Mouse (Mus musculus): ENCODE data around the gene Sorbs2. TPM values are rescaled to one million over a fixed set of nuclear protein-coding genes. Genes with fewer than 3 reads are reported as not detected.

The Sorbs2 gene
- polyA plus RNA-seq, 1 experiment from 2014 or later, result 134 TPM

DNA sequence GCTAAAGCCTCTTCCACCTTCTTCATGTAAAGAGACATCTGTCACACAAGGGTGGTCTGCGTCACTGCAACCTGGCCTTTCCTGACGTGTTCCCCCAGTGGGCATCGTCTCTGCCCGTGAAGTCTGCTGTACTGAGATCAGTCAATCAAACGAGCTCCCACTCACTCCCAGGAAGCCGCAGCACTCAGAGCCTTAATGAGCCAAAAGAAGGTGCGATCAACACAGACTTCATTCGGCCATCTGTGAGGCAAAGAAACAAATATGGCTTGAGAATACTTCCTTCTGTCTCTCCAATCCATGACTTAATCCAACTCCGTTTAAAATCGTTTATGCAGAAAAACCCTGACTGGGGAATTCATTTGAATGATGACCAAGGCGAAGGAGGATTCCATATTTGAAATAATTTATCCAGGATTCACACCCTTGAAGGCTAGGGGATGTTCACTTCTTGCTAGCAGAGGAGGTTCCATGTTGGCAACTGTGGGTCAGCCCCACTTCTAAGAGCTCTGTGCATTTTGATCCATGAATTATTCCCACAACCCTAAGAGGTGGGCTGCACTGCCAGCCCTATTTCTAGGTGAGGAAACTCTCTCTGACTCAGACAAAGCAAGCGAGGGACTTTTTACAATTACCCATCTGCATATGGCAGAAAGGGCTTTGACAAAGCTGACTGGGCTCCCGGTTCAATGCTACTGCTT lies 207.9 kb downstream of the Sorbs2 start:
- no peak overlapping the region for H3K27ac ChIP-seq
- peaks cover 27% of the 10 kb centered on the region for H3K36me3 ChIP-seq
- H3K9me3 ChIP-seq, result no peaks in the 10 kb centered on the region
- no peaks in the 10 kb centered on the region for H3K27me3 ChIP-seq (ENCODE audit: insufficient read depth, poor library complexity, severe bottlenecking)
- 83% methylated on average over 13 of the region's 13 CpGs for WGBS
- no peaks in the 10 kb centered on the region for H3K4me1 ChIP-seq
- DNase-seq (ENCODE audit: low spot score), result no peak
- H3K4me3 ChIP-seq, result no peak overlapping the region

DNA sequence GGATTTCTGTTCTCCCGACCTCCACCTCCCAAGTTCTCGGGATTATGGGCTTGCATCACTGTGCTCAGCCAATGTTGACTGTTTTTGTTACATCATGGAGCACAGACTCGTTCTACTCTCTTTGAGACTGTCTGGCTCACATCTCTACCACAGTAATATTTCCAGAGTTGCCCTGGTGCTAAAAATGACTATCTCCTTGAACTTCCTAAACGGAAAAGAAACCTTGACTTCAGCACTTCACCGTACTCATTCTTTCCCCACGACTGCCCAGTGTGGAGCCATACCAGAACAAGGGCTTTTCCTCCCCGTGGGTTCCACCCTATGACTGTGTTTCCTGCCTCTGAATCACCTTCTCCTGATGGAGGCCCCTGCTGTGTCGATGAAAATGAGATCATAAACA lies 212.2 kb downstream of the Sorbs2 start:
- H3K4me3 ChIP-seq, result no peak overlapping the region
- no peak for DNase-seq (ENCODE audit: low spot score)
- 58% methylated on average over 8 of the region's 8 CpGs for WGBS
- peaks cover 23% of the 10 kb centered on the region for H3K36me3 ChIP-seq
- no peaks in the 10 kb centered on the region for H3K27me3 ChIP-seq (ENCODE audit: insufficient read depth, poor library complexity, severe bottlenecking)
- H3K4me1 ChIP-seq, result no peaks in the 10 kb centered on the region
- no peak overlapping the region for H3K27ac ChIP-seq
- H3K9me3 ChIP-seq, result no peaks in the 10 kb centered on the region

DNA sequence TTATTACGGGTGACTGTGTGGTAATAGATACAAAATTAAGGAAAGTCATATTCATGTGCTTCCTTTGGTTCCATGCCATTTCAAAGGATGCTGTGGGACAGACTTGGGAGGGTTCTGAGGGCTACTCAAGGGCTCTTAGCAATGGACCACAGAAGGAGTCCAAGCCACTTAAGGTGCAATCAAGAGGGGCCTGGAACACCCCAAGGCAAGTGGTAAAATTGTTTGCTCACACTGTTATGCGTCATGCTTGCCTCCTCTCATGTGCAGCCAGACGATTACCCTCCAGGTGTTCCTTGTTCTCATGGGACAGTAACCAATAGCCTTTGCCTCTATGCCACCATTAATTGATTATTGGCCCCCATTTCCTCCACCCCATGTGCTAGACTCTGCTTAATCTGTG lies 216.6 kb downstream of the Sorbs2 start:
- no peaks in the 10 kb centered on the region for H3K4me1 ChIP-seq
- H3K27ac ChIP-seq, result no peak overlapping the region
- H3K27me3 ChIP-seq (ENCODE audit: insufficient read depth, poor library complexity, severe bottlenecking), result no peaks in the 10 kb centered on the region
- no peak overlapping the region for H3K4me3 ChIP-seq
- H3K36me3 ChIP-seq, result peaks cover 3% of the 10 kb centered on the region; the same call in 1 of the 2 replicates
- no peaks in the 10 kb centered on the region for H3K9me3 ChIP-seq
- WGBS, result 89% methylated on average over 3 of the region's 3 CpGs
- no peak for DNase-seq (ENCODE audit: low spot score)

DNA sequence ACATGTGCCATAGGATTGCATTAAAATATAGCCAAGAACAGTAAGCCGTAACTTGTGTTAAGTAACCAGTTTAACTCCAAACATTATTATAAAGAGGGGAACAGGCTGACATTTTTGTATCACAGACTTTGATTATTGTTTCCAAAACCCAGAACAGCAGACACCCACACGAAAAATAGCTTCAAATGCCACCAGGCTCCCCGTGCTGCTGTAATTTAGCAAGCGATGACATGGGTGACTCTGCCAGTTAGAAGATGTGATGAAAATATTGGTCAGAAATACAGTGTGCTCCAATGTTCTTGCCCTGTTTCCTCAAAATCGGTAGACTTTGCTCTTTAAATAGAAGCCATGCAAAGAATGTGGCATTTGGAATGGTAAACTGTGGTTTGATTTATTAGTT lies 217.7 kb downstream of the Sorbs2 start:
- H3K4me3 ChIP-seq, result no peak overlapping the region
- no peaks in the 10 kb centered on the region for H3K27me3 ChIP-seq (ENCODE audit: insufficient read depth, poor library complexity, severe bottlenecking)
- DNase-seq (ENCODE audit: low spot score), result no peak
- H3K9me3 ChIP-seq, result no peaks in the 10 kb centered on the region
- H3K4me1 ChIP-seq, result no peaks in the 10 kb centered on the region
- WGBS, result 78% methylated on average over 5 of the region's 5 CpGs
- H3K36me3 ChIP-seq, result peaks cover 3% of the 10 kb centered on the region; the same call in 1 of the 2 replicates
- no peak overlapping the region for H3K27ac ChIP-seq

DNA sequence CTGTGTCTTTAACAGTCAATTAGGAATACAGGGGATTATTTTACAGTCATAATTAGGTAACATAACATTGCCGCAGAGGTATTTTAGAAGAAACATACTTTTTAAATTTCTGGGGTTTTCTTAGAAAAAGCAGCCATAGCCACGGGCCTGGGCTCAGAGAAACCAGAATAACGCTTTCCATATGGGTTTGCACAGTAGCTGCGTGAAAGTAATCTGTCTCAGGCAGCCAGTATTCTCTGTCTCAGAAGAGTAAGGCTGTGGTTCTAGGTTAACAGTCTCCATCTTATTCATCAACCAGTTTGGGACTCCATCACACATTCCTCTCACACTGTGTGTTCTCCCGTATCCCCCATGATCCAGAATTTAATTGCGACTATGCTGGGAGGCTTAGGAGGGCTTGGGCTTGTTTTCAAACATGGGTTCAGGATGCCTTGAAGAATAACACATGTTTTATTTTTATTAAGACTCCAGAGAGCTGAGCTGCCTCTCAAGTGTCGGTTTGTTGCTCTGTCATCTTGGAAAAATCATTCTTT lies 222.3 kb downstream of the Sorbs2 start:
- WGBS, result 81% methylated on average over 7 of the region's 7 CpGs
- Histone ChIP-seq H3K27me3 (ENCODE audit: insufficient read depth, poor library complexity, severe bottlenecking) (no peaks in the 10 kb centered on the region), H3K4me3 (no peak overlapping the region), H3K4me1 (no peaks in the 10 kb centered on the region), H3K9me3 (no peaks in the 10 kb centered on the region), H3K27ac (no peak overlapping the region), H3K36me3 (no peaks in the 10 kb centered on the region)
- DNase-seq (ENCODE audit: low spot score), result no peak

DNA sequence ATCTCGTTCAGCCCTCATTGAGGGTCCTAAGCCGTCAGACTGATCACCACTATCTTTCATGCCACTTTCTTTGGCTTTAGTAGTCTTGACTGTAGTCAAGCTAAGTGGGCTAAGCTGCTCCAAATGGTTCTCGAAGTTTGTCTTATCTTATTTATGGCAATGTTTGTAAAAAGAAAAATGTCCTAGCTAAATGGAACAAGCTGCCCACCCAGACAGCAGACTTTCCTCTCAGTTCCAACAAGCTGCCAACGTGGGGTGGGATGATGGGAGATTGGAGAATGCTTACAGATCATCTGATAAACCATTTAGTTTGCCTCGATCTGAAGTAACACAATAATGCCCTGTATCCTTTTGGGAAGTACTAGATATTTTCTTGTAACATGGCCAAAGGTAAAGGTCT lies 223.2 kb downstream of the Sorbs2 start:
- no peak overlapping the region for H3K27ac ChIP-seq
- no peaks in the 10 kb centered on the region for H3K36me3 ChIP-seq
- H3K27me3 ChIP-seq (ENCODE audit: insufficient read depth, poor library complexity, severe bottlenecking), result no peaks in the 10 kb centered on the region
- no peak overlapping the region for H3K4me3 ChIP-seq
- no peaks in the 10 kb centered on the region for H3K9me3 ChIP-seq
- DNase-seq (ENCODE audit: low spot score), result no peak
- WGBS, result 74% methylated on average over 5 of the region's 5 CpGs
- H3K4me1 ChIP-seq, result no peaks in the 10 kb centered on the region

DNA sequence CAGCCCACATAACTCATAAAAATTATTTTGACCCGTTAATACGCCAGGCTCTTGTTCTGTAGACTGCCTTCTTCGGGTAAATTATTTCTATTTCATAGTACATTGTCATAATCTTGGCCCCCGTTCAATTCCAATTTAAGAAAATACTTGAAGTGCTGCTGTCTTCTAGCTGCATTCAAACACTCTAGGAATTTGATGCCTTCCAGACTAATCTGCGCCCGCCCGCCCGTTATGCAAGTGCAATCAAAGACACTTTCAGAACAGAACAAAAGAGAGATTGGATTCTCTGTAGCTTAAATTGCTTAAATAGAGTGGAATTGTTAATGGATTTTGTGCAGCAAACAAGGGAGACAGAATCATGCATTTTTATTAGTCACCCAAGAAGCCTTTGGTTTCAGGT lies 226.5 kb downstream of the Sorbs2 start:
- H3K27me3 ChIP-seq (ENCODE audit: insufficient read depth, poor library complexity, severe bottlenecking), result no peaks in the 10 kb centered on the region
- H3K9me3 ChIP-seq, result no peaks in the 10 kb centered on the region
- peaks cover 11% of the 10 kb centered on the region; the same call in 1 of the 2 replicates for H3K36me3 ChIP-seq
- no peaks in the 10 kb centered on the region for H3K4me1 ChIP-seq
- DNase-seq (ENCODE audit: low spot score), result no peak
- no peak overlapping the region for H3K4me3 ChIP-seq
- no peak overlapping the region for H3K27ac ChIP-seq
- 81% methylated on average over 8 of the region's 8 CpGs for WGBS

DNA sequence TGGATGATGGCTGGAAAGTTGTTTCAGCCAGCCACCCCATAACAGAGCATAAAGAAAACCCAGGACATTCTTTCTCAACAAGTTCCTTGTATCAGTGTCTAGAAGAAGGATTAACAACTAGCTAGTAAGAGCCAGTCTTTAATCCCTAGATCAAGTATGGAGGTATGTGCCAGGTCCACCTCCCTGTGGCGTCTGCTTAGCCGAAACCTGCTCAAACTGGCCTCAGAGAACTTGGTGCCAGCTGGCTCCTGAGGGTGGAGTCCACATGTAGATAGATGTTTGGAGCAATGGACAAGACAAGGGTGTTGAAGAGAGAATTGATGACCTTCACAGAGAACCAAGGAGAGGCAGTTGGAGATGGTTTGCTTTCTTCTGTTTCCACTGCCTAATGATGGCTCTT lies 229.7 kb downstream of the Sorbs2 start:
- Histone ChIP-seq H3K4me3 (no peak overlapping the region), H3K4me1 (no peaks in the 10 kb centered on the region), H3K27ac (no peak overlapping the region), H3K9me3 (no peaks in the 10 kb centered on the region), H3K27me3 (ENCODE audit: insufficient read depth, poor library complexity, severe bottlenecking) (no peaks in the 10 kb centered on the region), H3K36me3 (peaks cover 14% of the 10 kb centered on the region; the same call in 1 of the 2 replicates)
- WGBS, result 78% methylated on average over 2 of the region's 2 CpGs
- DNase-seq (ENCODE audit: low spot score), result no peak

DNA sequence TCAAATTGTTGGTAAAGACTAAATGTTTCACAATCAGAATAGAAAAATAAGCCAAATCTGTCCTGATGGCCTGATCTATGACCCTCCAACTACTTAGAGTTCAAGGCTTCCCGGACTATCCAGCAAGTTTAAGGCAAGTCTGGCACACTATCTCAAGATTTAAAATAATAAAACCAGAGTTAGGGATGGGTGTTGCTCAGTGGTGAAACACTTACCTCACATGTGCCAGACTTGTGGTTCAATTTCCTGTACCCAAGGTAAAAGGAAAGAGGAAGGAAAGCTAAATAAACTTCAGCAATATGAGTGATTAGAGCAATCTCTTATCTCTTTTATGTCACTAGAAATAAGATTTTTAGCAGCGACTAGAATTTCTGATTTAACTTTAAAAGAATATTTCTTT lies 235.7 kb downstream of the Sorbs2 start:
- Histone ChIP-seq H3K27me3 (ENCODE audit: insufficient read depth, poor library complexity, severe bottlenecking) (no peaks in the 10 kb centered on the region), H3K4me1 (no peaks in the 10 kb centered on the region), H3K4me3 (no peak overlapping the region), H3K27ac (no peak overlapping the region), H3K9me3 (no peaks in the 10 kb centered on the region), H3K36me3 (peaks cover 33% of the 10 kb centered on the region)
- 80% methylated on average over 2 of the region's 2 CpGs for WGBS
- DNase-seq (ENCODE audit: low spot score), result no peak

DNA sequence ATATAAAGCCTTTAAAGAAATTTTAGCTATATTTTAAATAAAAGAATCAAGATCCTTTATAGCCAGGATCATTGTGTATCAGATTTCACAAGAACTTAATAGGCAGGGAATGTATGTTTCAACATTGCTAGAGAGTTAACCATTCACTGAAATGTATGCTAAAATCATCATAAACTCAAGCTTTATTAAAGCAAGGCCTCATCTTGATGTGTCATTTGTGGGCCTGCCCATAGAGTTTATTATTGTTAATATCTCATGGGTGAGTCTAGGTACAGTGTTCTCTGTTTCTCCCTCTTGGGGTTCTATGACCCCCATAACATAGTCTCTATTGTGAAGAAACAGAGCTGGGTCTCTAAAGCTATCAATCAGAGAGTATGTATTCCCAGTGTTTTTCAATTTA lies 236.2 kb downstream of the Sorbs2 start:
- H3K36me3 ChIP-seq, result peaks cover 34% of the 10 kb centered on the region
- H3K4me3 ChIP-seq, result no peak overlapping the region
- H3K27me3 ChIP-seq (ENCODE audit: insufficient read depth, poor library complexity, severe bottlenecking), result no peaks in the 10 kb centered on the region
- no peak for DNase-seq (ENCODE audit: low spot score)
- H3K27ac ChIP-seq, result no peak overlapping the region
- no peaks in the 10 kb centered on the region for H3K9me3 ChIP-seq
- no peaks in the 10 kb centered on the region for H3K4me1 ChIP-seq

DNA sequence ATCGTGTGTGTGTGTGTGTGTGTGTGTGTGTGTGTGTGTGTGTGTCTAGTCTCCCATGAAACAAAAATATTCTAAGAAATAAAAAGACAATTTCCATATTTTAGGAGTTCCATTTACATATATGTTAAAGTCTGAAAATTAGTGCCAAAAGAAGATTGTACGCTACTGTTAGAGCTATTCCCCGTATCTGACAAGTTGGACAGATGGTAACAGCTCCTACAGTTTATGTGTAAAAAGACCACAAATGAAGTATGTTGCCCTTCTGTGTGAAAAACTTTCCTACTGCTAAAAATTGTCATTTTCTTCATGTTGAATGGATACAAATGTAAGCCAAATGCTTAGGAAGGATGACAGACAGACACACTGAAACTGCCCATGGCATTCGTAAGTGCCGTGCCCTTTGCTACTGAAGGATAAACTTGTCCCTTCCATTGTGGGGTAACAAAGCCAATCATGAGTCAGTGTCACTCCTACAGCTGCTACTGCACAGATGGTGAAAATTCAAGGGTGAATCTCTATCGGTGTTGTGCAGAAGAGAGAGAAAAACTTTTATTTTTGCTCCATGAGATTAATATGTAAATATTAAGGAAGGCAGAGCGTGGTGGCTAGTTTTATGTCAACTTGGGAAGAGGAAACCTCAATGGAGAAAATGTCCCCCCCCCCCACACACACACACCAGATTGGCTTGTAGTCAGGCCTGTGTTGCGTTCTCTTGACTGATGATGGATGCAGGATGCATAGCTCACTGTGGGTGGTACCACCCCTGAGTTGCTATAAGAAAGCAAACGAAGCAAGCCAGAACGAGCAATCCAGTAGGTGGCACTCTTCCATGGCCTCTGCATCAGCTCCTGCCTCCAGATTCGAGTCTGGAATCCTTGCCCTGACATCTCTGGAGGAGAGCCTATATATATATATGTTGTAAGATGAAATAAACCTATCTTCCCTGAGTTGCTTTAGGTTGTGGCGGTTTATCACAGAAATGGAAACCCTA lies 244.2 kb downstream of the Sorbs2 start:
- WGBS, result 67% methylated on average over 12 of the region's 12 CpGs

DNA sequence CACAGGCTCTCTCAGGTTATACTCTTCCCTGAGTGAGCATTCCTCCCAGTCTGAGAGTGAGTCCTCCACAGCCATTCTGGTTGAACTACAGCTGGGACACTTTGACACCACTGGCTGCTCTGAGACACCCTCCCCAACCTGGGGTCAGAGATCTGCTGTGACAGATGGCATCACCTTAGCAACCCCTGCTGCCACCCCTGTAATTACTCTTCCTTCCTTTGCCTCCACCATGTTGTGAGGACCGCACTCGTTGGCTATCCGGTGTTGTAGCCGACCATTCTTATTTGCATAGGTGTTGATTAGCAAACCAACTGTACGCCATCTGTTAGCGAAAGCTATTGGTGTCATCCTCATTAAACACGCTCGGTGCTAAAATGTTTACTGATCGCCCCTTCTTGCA lies 247.9 kb downstream of the Sorbs2 start:
- no peaks in the 10 kb centered on the region for H3K4me1 ChIP-seq
- no peak overlapping the region for H3K27ac ChIP-seq
- WGBS, result 92% methylated on average over 9 of the region's 9 CpGs
- DNase-seq (ENCODE audit: low spot score), result no peak
- H3K9me3 ChIP-seq, result no peaks in the 10 kb centered on the region
- H3K4me3 ChIP-seq, result no peak overlapping the region
- H3K27me3 ChIP-seq (ENCODE audit: insufficient read depth, poor library complexity, severe bottlenecking), result no peaks in the 10 kb centered on the region
- peaks cover 52% of the 10 kb centered on the region for H3K36me3 ChIP-seq

More for the DNA sequence above, 244.2 kb downstream of the Sorbs2 start:
- H3K27ac ChIP-seq, result no peak overlapping the region
- no peaks in the 10 kb centered on the region for H3K27me3 ChIP-seq (ENCODE audit: insufficient read depth, poor library complexity, severe bottlenecking)
- DNase-seq (ENCODE audit: low spot score), result no peak
- H3K4me1 ChIP-seq, result no peaks in the 10 kb centered on the region
- no peaks in the 10 kb centered on the region for H3K9me3 ChIP-seq
- H3K4me3 ChIP-seq, result no peak overlapping the region
- peaks cover 42% of the 10 kb centered on the region for H3K36me3 ChIP-seq

DNA sequence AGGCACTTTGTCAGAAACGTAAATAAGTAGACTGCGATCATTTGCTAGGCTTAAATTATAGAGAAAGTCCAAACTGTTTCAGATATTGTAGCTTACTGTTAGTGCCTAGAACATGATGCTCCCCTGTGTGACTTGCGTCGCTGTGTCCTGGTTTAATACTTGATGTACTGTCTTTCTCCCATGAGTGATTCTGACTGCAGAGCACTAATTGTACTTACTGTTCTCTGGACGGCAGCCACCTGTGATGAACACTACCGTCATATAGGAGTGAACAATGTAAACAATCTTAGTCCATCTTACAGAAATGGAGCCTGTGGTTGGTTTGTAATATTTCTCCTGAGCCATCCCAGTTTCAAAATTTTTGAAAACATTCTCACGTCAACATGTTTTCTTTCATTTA lies 248.4 kb downstream of the Sorbs2 start:
- WGBS, result 91% methylated on average over 7 of the region's 7 CpGs
- Histone ChIP-seq H3K4me1 (no peaks in the 10 kb centered on the region), H3K4me3 (no peak overlapping the region), H3K27ac (no peak overlapping the region), H3K36me3 (peaks cover 55% of the 10 kb centered on the region), H3K27me3 (ENCODE audit: insufficient read depth, poor library complexity, severe bottlenecking) (no peaks in the 10 kb centered on the region), H3K9me3 (no peaks in the 10 kb centered on the region)
- DNase-seq (ENCODE audit: low spot score), result no peak

Data from heart, embryonic 10.5 days (tissue).